Mouse (Mus musculus) lung, embryonic 14.5 days (tissue): ENCODE results near the gene Cd300lf. TPM values are rescaled to one million over a fixed set of nuclear protein-coding genes. Genes with fewer than 3 reads are reported as not detected.
A peak's percentile ranks its signal among the peaks of the same experiment; 100 is the strongest.

Experiments used
- ATAC-seq: fragments of 200-750 bp; cut with Nextera tagmentation; 2 replicates; pipeline ENCODE4 v1.8.0; 2017; ENCODE audit warnings: mild to moderate bottlenecking, moderate TSS enrichment, moderate library complexity; ENCODE audit not compliant: insufficient read depth
- DNase-seq: peaks from one replicate; pipeline ENCODE4 v3.0.0-alpha.2; 2015
- H3K27ac ChIP-seq: fragments of 300-500 bp; sonication (generic); 2 replicates; pipeline ENCODE4 v1.5.1; 2014; ENCODE audit warnings: low read depth, mild to moderate bottlenecking, moderate library complexity
- H3K27me3 ChIP-seq: fragments of 300-500 bp; sonication (generic); 2 replicates; pipeline ENCODE4 v1.6.1; 2014; ENCODE audit warnings: low read length, control low read depth; ENCODE audit not compliant: insufficient read depth
- H3K36me3 ChIP-seq: fragments of 300-500 bp; sonication (generic); 2 replicates; pipeline ENCODE4 v1.6.1; 2014; ENCODE audit warnings: control low read depth; ENCODE audit not compliant: insufficient read depth
- H3K4me1 ChIP-seq: fragments of 300-500 bp; sonication (generic); 2 replicates; pipeline ENCODE4 v1.6.1; 2014; ENCODE audit warnings: antibody characterized with exemption, control low read depth; ENCODE audit not compliant: insufficient read depth
- H3K4me2 ChIP-seq: fragments of 300-500 bp; sonication (generic); 2 replicates; pipeline ENCODE4 v1.6.1; 2014; ENCODE audit warnings: mild to moderate bottlenecking
- H3K4me3 ChIP-seq: fragments of 300-500 bp; sonication (generic); 2 replicates; pipeline ENCODE4 v1.5.1; 2014; ENCODE audit warnings: low read depth, low read length
- H3K9ac ChIP-seq: fragments of 300-500 bp; sonication (generic); 2 replicates; pipeline ENCODE4 v1.6.1; 2014
- H3K9me3 ChIP-seq: fragments of 300-500 bp; sonication (generic); 2 replicates; pipeline ENCODE4 v1.6.1; 2016; ENCODE audit warnings: low read depth, low read length, control low read depth
- CTCF ChIP-seq: IDR thresholded peaks from 2 replicates; pipeline ENCODE4 v1.5.1; 2016; ENCODE audit warnings: antibody characterized with exemption, low read depth
- WGBS: fragments of 180-500 bp; shearing (Covaris S2); extraction: QIAGEN DNeasy Blood & Tissue Kit; methylation state at CpG from one replicate; pipeline ENCODE4 v1.1.7; 2014; 5-methylcytosine and 5-hydroxymethylcytosine counted together
- polyA plus RNA-seq: library from polyadenylated mRNA; unstranded; fragments of >200 nt; fragmentation: Nextera tagmentation; extraction: Ambion mirVana; gene quantifications from 2 replicates; pipeline ENCODE4 v1.2.1, GENCODE M21; 2014

Gene Cd300lf
- polyA plus RNA-seq, 1 experiment from 2014 or later, result 0.91 TPM

GRCm38 (mm10) chr11:115099241-115099840 is 34.5 kb downstream of the Cd300lf start:
- 27% methylated on average over 16 of the region's 16 CpGs for WGBS
- H3K36me3 ChIP-seq, result no peaks in the 10 kb centered on the region
- H3K4me2 ChIP-seq, result no peak overlapping the region
- H3K27ac ChIP-seq, result no peak overlapping the region
- ATAC-seq (no peak), DNase-seq (no peak)
- no peak for TF ChIP-seq CTCF
- no peak overlapping the region for H3K4me3 ChIP-seq
- no peaks in the 10 kb centered on the region for H3K4me1 ChIP-seq
- H3K9me3 ChIP-seq, result no peaks in the 10 kb centered on the region
- no peaks in the 10 kb centered on the region for H3K27me3 ChIP-seq
- no peak overlapping the region for H3K9ac ChIP-seq

- no peak overlapping the region for H3K9ac ChIP-seq
- H3K27ac ChIP-seq, result no peak overlapping the region
- DNase-seq, result peak; percentile 23
- H3K4me3 ChIP-seq, result no peak overlapping the region
- ATAC-seq, result no peak
- no peaks in the 10 kb centered on the region for H3K4me1 ChIP-seq
- H3K9me3 ChIP-seq, result no peaks in the 10 kb centered on the region
- 35% methylated on average over 10 of the region's 10 CpGs for WGBS
- no peaks in the 10 kb centered on the region for H3K36me3 ChIP-seq
- TF ChIP-seq CTCF, result no peak
- H3K27me3 ChIP-seq, result no peaks in the 10 kb centered on the region
- H3K4me2 ChIP-seq, result no peak overlapping the region
Measured at GRCm38 (mm10) chr11:115098203-115098932, 35.4 kb downstream of the Cd300lf start.

- H3K4me2 ChIP-seq, result no peak overlapping the region
- ATAC-seq, result no peak
- peaks cover 22% of the 10 kb centered on the region for H3K27me3 ChIP-seq
- H3K27ac ChIP-seq, result no peak overlapping the region
- no peak for DNase-seq
- H3K4me3 ChIP-seq, result no peak overlapping the region
- WGBS, result 22% methylated on average over 4 of the region's 4 CpGs
- no peak for TF ChIP-seq CTCF
- H3K4me1 ChIP-seq, result no peaks in the 10 kb centered on the region
- no peak overlapping the region for H3K9ac ChIP-seq
- peaks cover 5% of the 10 kb centered on the region; the same call in 1 of the 2 replicates for H3K9me3 ChIP-seq
- no peaks in the 10 kb centered on the region for H3K36me3 ChIP-seq
Measured at GRCm38 (mm10) chr11:115092140-115092539, 41.7 kb downstream of the Cd300lf start.

- no peak within 1 kb of the TSS for H3K4me3 ChIP-seq
- no peak for ATAC-seq
- WGBS, result 2% methylated on average over 36 of the region's 36 CpGs
- peaks cover 5% of the 10 kb centered on the region; the same call in 1 of the 2 replicates for H3K9me3 ChIP-seq
- H3K9ac ChIP-seq, result no peak within 1 kb of the TSS
- H3K27ac ChIP-seq, result no peak within 1 kb of the TSS
- no peaks in the 10 kb centered on the region for H3K36me3 ChIP-seq
- peak; percentile 66 for DNase-seq
- H3K4me2 ChIP-seq, result no peak within 1 kb of the TSS
- peaks cover 22% of the 10 kb centered on the region for H3K27me3 ChIP-seq
- no peaks in the 10 kb centered on the region for H3K4me1 ChIP-seq
- TF ChIP-seq CTCF, result no peak
Measured at GRCm38 (mm10) chr11:115091362-115091901, 42.4 kb downstream of the Cd300lf start, which contains the start of gene Rab37. Rab37 (plus strand) TSS chr11:115091431.

GRCm38 (mm10) chr11:115089853-115090252 is 43.9 kb downstream of the Cd300lf start:
- ATAC-seq, result no peak
- H3K27me3 ChIP-seq, result peaks cover 24% of the 10 kb centered on the region

GRCm38 (mm10) chr11:115086213-115086612 is 47.6 kb downstream of the Cd300lf start:
- WGBS, result 60% methylated on average over 7 of the region's 7 CpGs
- H3K27me3 ChIP-seq, result peaks cover 22% of the 10 kb centered on the region
- H3K4me1 ChIP-seq, result no peaks in the 10 kb centered on the region
- TF ChIP-seq CTCF, result no peak
- ATAC-seq (no peak), DNase-seq (no peak)
- H3K9me3 ChIP-seq, result peaks cover 5% of the 10 kb centered on the region; the same call in 1 of the 2 replicates
- no peak overlapping the region for H3K4me3 ChIP-seq
- no peak overlapping the region for H3K27ac ChIP-seq
- H3K36me3 ChIP-seq, result no peaks in the 10 kb centered on the region
- no peak overlapping the region for H3K4me2 ChIP-seq
- no peak overlapping the region for H3K9ac ChIP-seq

More at GRCm38 (mm10) chr11:115089853-115090252, 43.9 kb downstream of the Cd300lf start:
- no peaks in the 10 kb centered on the region for H3K4me1 ChIP-seq
- DNase-seq, result no peak
- no peaks in the 10 kb centered on the region for H3K36me3 ChIP-seq
- peaks cover 5% of the 10 kb centered on the region; the same call in 1 of the 2 replicates for H3K9me3 ChIP-seq
- H3K27ac ChIP-seq, result no peak overlapping the region
- H3K4me2 ChIP-seq, result no peak overlapping the region
- H3K4me3 ChIP-seq, result no peak overlapping the region
- H3K9ac ChIP-seq, result no peak overlapping the region
- TF ChIP-seq CTCF, result peak; percentile 55
- 67% methylated on average over 6 of the region's 6 CpGs for WGBS

- Histone ChIP-seq H3K4me1 (no peaks in the 10 kb centered on the region), H3K9ac (no peak overlapping the region), H3K4me3 (no peak overlapping the region), H3K27ac (no peak overlapping the region), H3K36me3 (no peaks in the 10 kb centered on the region), H3K27me3 (peaks cover 17% of the 10 kb centered on the region; the same call in 1 of the 2 replicates), H3K9me3 (peaks cover 3% of the 10 kb centered on the region; the same call in 1 of the 2 replicates), H3K4me2 (no peak overlapping the region)
- DNase-seq, result no peak
- WGBS, result 70% methylated on average over 8 of the region's 8 CpGs
- TF ChIP-seq CTCF, result no peak
- no peak for ATAC-seq
Measured at GRCm38 (mm10) chr11:115085064-115085463, 48.7 kb downstream of the Cd300lf start.
